Mouse (Mus musculus): ENCODE measurements around the gene Prpf19. TPM values are rescaled to one million over a fixed set of nuclear protein-coding genes. Genes with fewer than 3 reads are reported as not detected.

Gene Prpf19
- 100 to 1,000 TPM; 104 to 135 TPM for total RNA-seq (2023)

DNA sequence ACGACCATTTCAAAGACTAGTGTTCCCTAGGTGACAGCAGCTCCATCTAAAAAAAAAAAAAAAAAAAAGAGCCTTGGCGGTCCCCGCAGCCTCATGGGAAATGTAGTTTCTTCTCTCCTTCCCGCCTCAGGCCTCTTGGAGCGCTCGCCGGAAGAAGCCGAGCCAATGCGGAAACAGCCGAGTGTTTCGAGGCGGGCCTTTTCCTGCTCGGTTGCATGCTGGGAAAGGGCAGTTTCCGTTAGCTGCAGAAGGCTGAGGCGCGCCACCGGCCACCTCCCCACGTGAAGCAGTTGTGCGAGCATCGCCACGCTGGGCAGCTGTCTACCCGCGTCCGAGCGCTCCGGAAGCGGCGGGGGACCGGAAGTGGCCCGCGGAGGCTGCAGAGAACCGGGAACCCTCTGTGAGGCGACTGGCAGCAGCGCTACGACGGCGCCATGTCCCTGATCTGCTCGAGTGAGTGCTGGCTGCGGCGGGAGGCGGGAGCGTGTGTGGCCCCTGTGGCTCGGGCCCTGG, at the start of gene Prpf19:
Gene Prpf19 (plus strand): TSS at position 216 of the 513 bp plus-strand sequence.

DNA sequence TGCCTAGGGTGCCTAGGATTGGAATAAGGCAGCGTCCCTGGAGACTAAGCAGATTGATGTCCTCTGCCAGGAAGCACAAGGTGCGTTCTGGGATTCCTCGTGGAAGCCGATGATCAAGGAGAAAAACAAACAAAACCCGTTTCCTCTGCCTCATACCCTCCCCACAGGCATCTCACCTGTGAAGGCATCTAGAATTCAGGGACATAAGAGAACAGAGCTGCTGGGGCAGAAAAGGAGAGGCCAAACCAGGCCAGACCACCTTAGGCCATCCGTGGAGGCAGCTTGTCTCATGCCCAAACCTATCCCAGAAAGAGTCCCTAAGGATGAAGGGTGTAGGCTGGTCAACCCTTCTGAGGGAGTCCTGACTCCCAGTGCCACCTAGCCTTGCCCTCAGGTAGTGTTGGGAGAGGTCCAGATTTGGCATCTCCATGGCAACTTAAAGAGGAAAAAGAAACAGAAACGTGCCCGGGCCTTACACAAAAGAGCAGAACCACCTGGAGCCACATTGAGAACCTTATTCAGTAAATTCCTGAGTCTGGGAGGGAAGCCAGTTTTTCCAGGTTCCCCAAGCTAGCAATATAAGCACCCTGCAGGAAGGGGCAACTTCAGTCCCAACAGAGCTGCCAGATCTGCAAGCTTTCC, 25.0 kb upstream of the Prpf19 start, which contains the start of gene Tmem132a:
Gene Tmem132a (minus strand): TSS at position 55 of the 642 bp plus-strand sequence.

DNA sequence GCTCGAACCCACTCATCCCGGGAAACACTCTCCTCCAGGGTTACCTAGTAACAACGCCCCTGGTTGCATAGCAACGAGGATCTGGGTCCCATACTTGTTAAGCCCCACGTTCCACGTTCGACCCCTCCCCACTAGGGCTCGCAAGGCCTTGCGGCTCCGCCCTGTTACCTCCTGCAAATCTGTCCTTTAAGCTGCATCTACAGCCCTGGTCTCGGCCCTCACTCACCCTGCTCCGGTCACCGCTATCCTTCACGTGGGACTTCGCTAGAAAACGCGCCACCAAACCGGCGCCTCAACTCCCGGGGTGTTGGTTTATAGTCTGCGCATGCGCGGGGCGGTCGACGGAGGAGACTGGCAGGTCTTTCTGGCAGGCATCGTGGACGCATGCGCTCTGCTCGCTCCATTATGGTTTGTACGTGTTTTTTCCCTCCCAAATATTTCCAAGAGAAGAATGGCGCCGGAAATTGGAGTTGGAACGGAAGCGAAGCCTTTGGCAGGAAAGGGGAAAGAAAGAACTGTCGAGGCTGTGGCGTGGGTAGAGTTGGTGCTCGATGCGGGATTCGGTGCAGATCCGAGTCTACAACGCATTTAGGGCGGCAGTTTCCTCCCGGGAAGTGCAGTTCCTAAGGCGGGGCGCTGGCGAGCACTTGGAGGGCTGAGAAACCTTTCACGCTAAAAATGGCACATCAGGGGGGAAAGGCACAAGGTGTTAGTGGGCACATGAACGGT, 13.4 kb upstream of the Prpf19 start, which contains the start of gene Tmem109:
Gene Tmem109 (minus strand): TSS at position 576 of the 729 bp plus-strand sequence.

DNA sequence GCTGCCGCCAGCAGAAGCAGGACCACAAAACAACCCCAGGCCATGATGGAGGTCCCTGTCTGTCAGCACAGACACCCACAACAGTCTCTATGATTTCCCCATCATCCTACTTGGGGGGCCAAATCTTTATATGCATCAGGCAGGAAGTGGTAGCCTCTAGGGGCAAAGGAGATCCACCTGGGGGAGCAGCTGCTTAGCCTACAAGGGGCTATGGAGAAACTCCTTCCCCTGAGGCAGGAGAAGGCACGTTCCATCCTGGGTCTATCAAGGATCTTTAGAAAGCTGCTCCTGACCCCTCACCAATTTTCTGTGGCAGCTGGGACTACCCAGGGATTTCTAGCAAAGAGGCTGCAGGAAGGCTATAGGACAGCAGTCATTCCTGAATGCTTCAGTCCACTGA, 25.5 kb downstream of the Prpf19 start, which contains the start of gene Zp1:
Gene Zp1 (minus strand): TSS at position 101 of the 400 bp plus-strand sequence.

DNA sequence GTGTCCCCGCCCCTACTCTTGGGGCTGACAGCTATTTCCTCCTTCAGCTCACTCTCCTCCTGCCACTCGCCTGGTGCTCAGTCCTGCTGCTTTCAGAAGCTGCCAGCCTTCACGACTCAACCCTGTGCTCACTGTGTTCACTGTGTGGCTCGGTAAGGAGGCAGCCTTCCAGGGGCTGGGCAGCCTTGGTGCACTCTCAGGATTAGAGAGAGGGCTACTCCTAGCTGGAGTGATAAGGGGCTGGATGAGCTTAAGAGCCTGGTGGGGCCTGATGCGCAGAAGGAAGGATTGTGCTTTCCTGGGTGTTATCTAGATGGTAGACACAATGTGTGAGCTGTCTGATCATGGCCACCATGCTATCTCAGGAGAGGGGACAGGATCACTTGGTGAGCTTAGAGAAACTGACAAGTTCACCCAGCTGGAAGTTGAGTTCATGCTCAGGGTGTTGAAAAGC, 42.1 kb downstream of the Prpf19 start, which contains the start of gene Ptgdr2:
Gene Ptgdr2 (plus strand): TSS at position 51 of the 454 bp plus-strand sequence.

GRCm38 (mm10) chr19:10949112-10949511, 54.1 kb downstream of the Prpf19 start, which contains the start of gene Ccdc86:
Ccdc86 (minus strand) TSS chr19:10949266.

Other genes starting within 250 kb of the Prpf19 start
- not detected for gene Pga5, start 217.2 kb upstream of the Prpf19 start, total RNA-seq (2023)
- gene Vps37c, start 206.5 kb upstream of the Prpf19 start, total RNA-seq (2023): 10 to 100 TPM; 18.3 to 20.8 TPM
- gene Cd5, start 156.2 kb upstream of the Prpf19 start, total RNA-seq (2023): 100 to 1,000 TPM; 290 to 296 TPM
- 100 to 1,000 TPM; 253 to 276 TPM for gene Cd6, start 65.2 kb upstream of the Prpf19 start, total RNA-seq (2023)
- 1 to 10 TPM in 1 of 2 experiments, under 1 TPM in 1; 0.83 to 2.0 TPM for gene Slc15a3, start 55.5 kb upstream of the Prpf19 start, total RNA-seq (2023)
- 1 to 10 TPM in 1 of 2 experiments, under 1 TPM in 1; 0.79 to 1.2 TPM for gene Tmem132a, start 25.3 kb upstream of the Prpf19 start, total RNA-seq (2023)
- 10 to 100 TPM; 26.0 to 26.4 TPM for gene Tmem109, start 13.2 kb upstream of the Prpf19 start, total RNA-seq (2023)
- not detected for gene Zp1, start 25.4 kb downstream of the Prpf19 start, total RNA-seq (2023)
- gene Ptgdr2, start 41.9 kb downstream of the Prpf19 start, total RNA-seq (2023): under 1 TPM in 1 of 2 experiments, not detected in 1; 0.36 TPM
- gene Ccdc86, start 54.0 kb downstream of the Prpf19 start, total RNA-seq (2023): 10 to 100 TPM; 29.1 to 30.6 TPM
- gene Ms4a10, start 79.4 kb downstream of the Prpf19 start, total RNA-seq (2023): not detected
- gene Ms4a15, start 98.0 kb downstream of the Prpf19 start, total RNA-seq (2023): not detected
- gene Ms4a18, start 122.8 kb downstream of the Prpf19 start, total RNA-seq (2023): not detected
- gene Ms4a8a, start 185.9 kb downstream of the Prpf19 start, total RNA-seq (2023): 1 to 10 TPM; 1.5 to 1.7 TPM
- gene 1700017D01Rik, start 235.6 kb downstream of the Prpf19 start, total RNA-seq (2023): not detected

Data from T-cell, adult 66 days (primary cell).